Mouse (Mus musculus) small intestine, adult 2 months (tissue): Measurements from ENCODE around the gene Manea.

Experiments
- CTCF ChIP-seq: fragments of 200-500 bp; IDR thresholded peaks from 2 replicates; pipeline ENCODE4 v1.5.1; 2012; ENCODE audit warnings: low read depth, mild to moderate bottlenecking, control low read depth, inconsistent platforms, low read length, moderate library complexity, mixed read lengths; ENCODE audit not compliant: insufficient replicate concordance, insufficient read length; ENCODE audit errors: extremely low read depth
- POLR2A ChIP-seq: fragments of 200-500 bp; IDR thresholded peaks from 2 replicates; pipeline ENCODE4 v1.6.1; 2012; ENCODE audit warnings: low read depth, mild to moderate bottlenecking, control low read depth, inconsistent platforms, low read length, moderate library complexity

DNA sequence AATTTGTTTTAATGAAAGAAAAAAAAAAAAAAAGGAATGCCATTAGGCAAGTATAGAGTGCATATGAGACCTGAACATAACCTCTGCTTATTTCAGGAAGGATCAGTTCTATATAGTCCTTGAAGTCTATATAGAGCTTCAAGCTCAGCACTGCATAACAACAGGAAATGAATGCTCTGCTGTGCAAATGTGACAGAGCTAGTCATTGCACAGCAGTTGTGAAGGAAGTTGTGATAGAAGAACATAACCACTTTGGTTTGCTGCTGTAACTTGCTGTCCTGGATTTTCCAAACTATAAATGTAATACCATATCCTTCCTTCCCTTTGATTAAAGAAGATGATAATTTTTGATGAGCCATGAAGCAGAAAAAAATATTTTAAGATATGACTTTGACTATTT lies 4.3 kb downstream of the Manea start:
- TF ChIP-seq POLR2A (no peak), CTCF (no peak)
